Mouse (Mus musculus) gastrocnemius, postnatal 14 days (tissue): ENCODE results near the gene Dio3. TPM values are rescaled to one million over a fixed set of nuclear protein-coding genes. Genes with fewer than 3 reads are reported as not detected.

Experiments
- DNase-seq: peaks from one replicate; pipeline ENCODE4 v3.0.0; 2021; ENCODE audit warnings: mixed read lengths
- intact Hi-C: fragments of 180-260 bp; cut with DNase I; formaldehyde crosslinking; loops from one replicate; pipeline ENCODE4 v1.15.1; 2025; ENCODE audit warnings: low total_unique reads
- long read RNA-seq, 2 experiments: library from polyadenylated mRNA; stranded (forward); transcript quantifications; one replicate each; pipeline ENCODE4 v2.0.0; 2021
- total RNA-seq, 2 experiments: library from RNA; stranded (reverse); gene quantifications; 2 replicates each; pipeline ENCODE4 v1.2.3; 2021

Gene Dio3
- under 1 TPM; 0.27 to 0.29 TPM for total RNA-seq
- long read RNA-seq, experiment 1: 0 reads
- long read RNA-seq, experiment 2: 0 reads

GRCm38 (mm10) chr12:110278853-110279252 lies at the start of gene Dio3:
TSS of gene Dio3 (plus strand) at chr12:110279068.
- intact Hi-C loops: no loop called here
- DNase-seq: peak; percentile 26

DNA sequence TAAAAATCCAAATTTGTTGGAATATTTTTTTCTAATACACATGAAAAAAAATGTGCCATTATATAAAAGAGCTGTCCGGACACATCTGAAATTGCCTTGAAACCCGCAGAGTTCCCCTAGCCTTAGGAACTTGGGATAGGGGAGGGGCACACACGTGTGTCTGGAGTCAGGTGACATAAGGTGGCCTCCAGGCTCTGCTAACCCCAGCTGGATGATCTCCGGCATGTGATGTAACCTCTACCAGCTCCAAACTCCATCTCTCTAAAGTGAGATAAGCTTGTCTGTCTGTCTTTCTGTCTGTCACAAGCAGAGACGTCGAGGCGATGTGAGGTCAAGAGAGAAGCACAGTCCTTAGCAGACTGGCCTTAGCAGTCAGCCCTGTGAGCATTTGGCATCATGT lies 48.6 kb upstream of the Dio3 start:
- DNase-seq: no peak
- intact Hi-C loops: no loop called here

DNA sequence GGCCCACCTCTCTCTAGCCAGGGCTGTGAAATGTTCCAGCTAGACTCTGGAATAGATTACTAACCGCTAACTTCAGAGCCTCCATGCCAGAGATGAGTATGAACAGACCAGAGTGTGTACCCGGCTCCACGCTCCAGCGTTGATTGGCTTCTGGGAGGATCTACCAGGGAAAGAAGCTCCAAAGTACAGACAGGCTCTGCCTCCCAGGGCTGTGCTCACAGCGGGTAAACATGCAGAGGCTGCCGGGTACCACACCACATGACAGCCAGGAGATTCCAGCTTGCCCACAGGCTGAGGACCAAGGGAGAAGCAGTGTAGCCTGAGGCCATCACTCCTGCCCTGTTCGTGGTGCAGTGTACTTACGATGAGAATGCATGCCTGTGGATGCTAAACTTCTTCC lies 48.1 kb upstream of the Dio3 start:
- intact Hi-C loops: no loop called here
- DNase-seq: no peak

DNA sequence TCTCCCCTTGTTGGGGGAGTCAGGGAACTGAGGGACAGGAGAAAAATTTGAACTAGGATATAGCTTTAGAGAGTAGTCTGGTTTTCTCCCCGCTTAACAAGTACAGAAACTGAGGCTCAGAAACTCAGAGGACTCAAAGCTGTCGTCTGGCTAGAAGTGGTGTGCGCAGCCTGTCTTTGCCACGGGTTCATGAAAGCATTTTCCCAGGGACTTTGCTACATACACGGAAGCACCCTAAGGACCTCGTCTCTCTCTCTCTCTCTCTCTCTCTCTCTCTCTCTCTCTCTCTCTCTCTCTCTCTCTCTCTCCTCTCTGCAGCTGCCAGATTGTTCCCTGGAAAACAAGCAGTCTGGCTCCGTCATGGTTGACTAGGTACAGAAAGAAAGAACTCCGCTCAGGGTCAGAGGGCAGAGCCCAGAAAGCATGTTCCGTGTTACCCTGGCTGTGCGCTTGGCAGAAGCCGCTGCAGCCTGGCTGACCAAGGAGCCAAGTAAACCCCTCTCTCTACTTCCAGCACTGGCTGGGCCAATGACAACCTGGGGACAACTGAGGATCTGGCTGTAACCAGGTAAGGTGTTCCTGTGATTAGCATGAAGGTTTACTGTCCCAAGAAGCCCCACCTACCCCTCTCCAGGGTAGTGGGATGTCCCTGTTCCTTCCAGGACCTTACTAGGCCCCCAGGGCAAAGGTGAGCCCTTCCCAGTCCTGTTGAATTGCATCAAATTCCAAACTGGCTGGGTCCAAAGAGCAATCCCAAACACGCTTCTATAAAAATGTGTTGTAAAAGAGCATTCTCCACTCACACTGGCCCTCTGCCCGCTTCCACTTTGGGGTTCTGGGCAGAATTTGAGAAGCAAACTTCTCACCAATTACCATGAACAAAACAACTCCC lies 46.9 kb upstream of the Dio3 start:
- DNase-seq: no peak
- intact Hi-C loops: no loop called here

- intact Hi-C loops: no loop called here
These were observed 43.0 kb upstream of the Dio3 start for GRCm38 (mm10) chr12:110235908-110236307.

GRCm38 (mm10) chr12:110237046-110237445 lies 41.8 kb upstream of the Dio3 start:
- DNase-seq: no peak
- intact Hi-C loops: no loop called here

More at GRCm38 (mm10) chr12:110235908-110236307, 43.0 kb upstream of the Dio3 start:
- DNase-seq: no peak

- intact Hi-C loops: no loop called here
- no peak for DNase-seq
These were observed 39.5 kb upstream of the Dio3 start for GRCm38 (mm10) chr12:110239358-110239757.

DNA sequence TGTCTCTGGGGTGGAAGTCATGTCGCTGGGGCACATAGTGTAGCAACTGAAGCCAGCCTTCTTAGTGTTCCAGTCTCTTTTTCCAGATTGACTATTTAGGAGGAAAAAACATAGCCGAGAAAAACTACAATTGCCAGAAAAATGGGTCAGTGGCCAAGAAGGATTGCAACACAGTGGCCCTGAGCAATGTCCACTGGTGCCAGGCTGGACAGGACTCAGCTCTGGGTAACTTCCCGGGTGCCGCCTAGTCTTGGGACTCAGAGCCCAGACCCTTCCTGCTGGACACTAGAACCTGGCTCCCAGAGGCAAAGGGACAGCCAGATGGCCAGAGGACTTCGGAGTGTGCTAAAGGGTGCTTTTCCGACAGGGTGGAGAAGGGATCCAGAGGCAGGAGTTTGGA lies 34.3 kb upstream of the Dio3 start:
- no peak for DNase-seq
- intact Hi-C loops: no loop called here

DNA sequence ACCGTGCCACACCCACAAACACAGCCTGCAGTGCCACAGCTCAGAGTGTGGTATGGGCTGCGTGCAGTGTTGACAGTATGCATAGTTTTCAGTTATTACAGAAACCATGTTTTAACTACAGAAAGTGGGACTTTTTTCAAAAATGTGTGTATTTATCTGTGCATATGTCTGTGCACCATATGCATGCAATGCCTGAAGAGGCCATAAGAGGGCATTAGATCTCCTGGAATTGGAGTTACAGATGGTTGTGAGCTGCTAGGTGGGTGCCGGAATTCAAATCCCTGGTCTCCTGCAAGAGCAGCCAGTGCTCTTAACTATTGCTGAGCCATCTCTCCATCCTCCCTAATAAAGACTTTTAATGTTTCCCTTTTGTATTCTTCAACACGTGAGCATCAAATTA lies 33.4 kb upstream of the Dio3 start:
- intact Hi-C loops: no loop called here
- no peak for DNase-seq

- intact Hi-C loops: no loop called here
These were observed 26.7 kb upstream of the Dio3 start for GRCm38 (mm10) chr12:110252163-110252575.

DNA sequence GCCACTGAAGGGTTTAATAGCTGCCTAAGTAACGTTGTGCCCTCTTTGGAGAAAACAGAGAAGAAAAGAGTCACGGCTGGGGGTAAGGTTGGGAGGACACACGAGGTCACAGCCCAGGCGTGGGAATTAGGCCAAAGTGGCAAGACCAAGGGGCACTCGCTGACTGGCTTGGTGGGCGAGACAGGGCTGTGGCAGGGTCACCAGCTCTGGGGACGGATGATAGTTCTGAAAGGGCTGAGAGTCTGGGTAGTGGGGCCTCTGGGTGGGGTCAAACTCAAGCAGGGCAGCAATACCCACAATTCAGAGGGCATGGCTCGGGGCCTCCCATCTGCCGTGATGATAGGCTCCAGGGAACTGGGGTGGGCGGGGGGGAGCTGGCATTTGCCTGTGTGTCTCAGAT lies 23.1 kb upstream of the Dio3 start:
- DNase-seq: no peak
- intact Hi-C loops: no loop called here

More at GRCm38 (mm10) chr12:110252163-110252575, 26.7 kb upstream of the Dio3 start:
- DNase-seq: no peak

- no peak for DNase-seq
- intact Hi-C loops: no loop called here
These were observed 22.2 kb upstream of the Dio3 start for GRCm38 (mm10) chr12:110256478-110257220.

GRCm38 (mm10) chr12:110268226-110268625 lies 10.6 kb upstream of the Dio3 start:
- DNase-seq: no peak
- intact Hi-C loops: no loop called here

DNA sequence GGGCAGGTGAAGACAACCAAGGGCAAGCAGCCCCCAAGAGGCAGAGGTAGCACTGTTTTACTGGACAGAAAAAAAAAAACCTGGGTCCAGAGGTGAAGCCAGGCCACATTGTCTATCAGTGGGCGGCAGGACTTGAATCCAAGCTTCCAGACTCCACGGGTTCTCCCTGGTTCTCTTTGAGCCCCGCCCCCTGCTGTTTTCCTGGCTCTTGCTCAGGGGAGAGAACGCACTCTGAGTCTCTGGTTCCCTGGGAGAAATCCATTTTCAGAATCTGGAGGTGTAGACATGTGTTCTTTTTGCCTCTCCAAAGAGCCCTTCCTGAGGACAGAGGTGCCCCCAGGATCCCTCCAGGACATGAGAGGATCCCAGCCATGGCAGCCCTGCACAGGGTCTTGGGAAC lies 9.2 kb upstream of the Dio3 start:
- peak; percentile 14 for DNase-seq
- intact Hi-C loops: no loop called here

GRCm38 (mm10) chr12:110276034-110276433 lies 2.8 kb upstream of the Dio3 start:
- intact Hi-C loops: no loop called here
- DNase-seq: no peak

GRCm38 (mm10) chr12:110277259-110277964 lies 1.5 kb upstream of the Dio3 start:
- DNase-seq: no peak
- intact Hi-C loops: no loop called here

- intact Hi-C loops: no loop called here
- peak; percentile 41 for DNase-seq
These were observed 932 bp upstream of the Dio3 start for GRCm38 (mm10) chr12:110277965-110278307.

DNA sequence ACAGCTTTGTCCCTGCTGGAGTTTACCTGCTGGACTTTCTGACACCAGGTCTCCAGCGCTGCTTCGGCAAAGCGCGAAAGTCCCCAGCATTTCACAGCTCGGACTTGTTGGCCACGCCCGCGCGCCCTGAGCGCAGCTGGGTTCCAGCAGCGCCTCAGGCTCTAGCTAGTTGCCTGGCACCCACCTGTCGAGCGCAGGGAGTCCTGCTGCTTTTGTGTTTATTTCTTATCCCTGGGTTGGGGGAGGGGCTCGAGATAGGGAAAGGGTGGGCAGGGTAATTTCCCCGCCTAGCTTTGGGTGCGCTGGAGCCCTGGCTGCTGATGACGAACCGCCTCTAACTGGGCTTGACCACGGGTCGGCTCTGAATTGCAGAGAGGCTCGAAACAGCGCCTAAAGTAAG lies 1.5 kb downstream of the Dio3 start:
- DNase-seq: no peak
- intact Hi-C loops: no loop called here

DNA sequence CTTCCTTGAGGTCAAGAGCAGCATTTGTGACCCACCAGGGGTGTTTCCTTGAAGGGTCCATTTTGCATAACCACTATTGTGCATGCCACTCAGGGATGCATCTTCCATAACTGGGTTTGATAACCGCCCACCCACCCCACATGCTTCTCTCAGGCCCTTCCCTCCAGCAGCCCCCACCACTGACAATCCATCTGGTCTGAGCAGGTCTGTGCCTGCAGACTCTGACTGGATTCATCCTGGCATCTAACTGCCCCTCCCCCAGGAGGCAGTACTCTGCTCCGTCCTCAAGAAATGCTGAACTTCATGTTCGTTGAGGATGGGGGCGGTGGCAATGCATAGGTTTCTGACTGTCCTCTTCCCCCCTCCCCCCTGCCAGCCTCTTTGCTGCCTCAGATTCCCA lies 4.9 kb downstream of the Dio3 start:
- intact Hi-C loops: no loop called here

DNA sequence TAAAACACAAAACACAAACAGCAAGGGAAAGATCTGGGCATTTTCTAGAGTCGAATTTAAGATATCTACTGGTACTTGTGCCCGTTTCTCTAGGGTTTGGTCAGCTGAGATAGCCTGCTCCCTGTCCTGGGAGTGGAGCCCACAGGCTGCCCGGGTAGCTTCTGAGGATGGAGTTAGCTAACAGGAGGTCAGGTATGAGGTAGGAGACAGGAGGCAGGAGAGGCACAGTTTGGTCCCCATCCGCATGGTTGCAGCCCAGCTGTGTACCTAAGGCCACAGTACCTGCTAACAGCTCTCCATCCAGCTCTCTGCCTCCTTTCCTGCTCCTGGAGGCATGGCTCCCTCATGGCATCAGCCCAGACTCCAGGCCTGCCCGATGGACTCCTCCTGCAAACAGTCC lies 13.9 kb downstream of the Dio3 start:
- no peak for DNase-seq
- intact Hi-C loops: no loop called here

More for the DNA sequence above, 4.9 kb downstream of the Dio3 start:
- DNase-seq: no peak
